Mouse (Mus musculus) gastrocnemius, adult 2 months (tissue): ENCODE data around the gene Ift52. TPM values are rescaled to one million over a fixed set of nuclear protein-coding genes. Genes with fewer than 3 reads are reported as not detected.
A peak's percentile ranks its signal among the peaks of the same experiment; 100 is the strongest.

Source experiments
- DNase-seq: peaks from one replicate; pipeline ENCODE4 v3.0.0; 2022
- H3K27ac ChIP-seq: fragments of 200-600 bp; 2 replicates; pipeline ENCODE4 v1.8.1; 2022; ENCODE audit warnings: mild to moderate bottlenecking
- H3K4me3 ChIP-seq: fragments of 200-600 bp; 2 replicates; pipeline ENCODE4 v1.8.1; 2022; ENCODE audit warnings: mild to moderate bottlenecking, moderate library complexity
- CTCF ChIP-seq: fragments of 200-600 bp; IDR thresholded peaks from 2 replicates; pipeline ENCODE4 v1.8.1; 2022; ENCODE audit warnings: antibody characterized with exemption, mild to moderate bottlenecking, moderate library complexity
- intact Hi-C: fragments of 180-260 bp; cut with DNase I; formaldehyde crosslinking; loops from one replicate; pipeline ENCODE4 v1.15.1; 2025
- long read RNA-seq, 2 experiments: library from polyadenylated mRNA; stranded (forward); transcript quantifications; one replicate each; pipeline ENCODE4 v2.0.0; 2021
- total RNA-seq, 2 experiments: library from RNA; stranded (reverse); gene quantifications; 2 replicates each; pipeline ENCODE4 v1.2.3; 2021

The Ift52 gene
- total RNA-seq: 10 to 100 TPM; 13.2 to 15.1 TPM
- long read RNA-seq, experiment 1, transcript Ift52-201 (13 exons, 2,248 nt): major isoform, 9 of 13 reads
- long read RNA-seq, experiment 1, partial matches to known transcripts: 0 of 13 reads
- long read RNA-seq, experiment 1, other reads (novel, unspliced or antisense): 4 of 13 reads
- long read RNA-seq, experiment 2, transcript Ift52-201 (13 exons, 2,248 nt): major isoform, 21 of 23 reads
- long read RNA-seq, experiment 2, partial matches to known transcripts: 1 of 23 reads
- long read RNA-seq, experiment 2, other reads (novel, unspliced or antisense): 1 of 23 reads

DNA sequence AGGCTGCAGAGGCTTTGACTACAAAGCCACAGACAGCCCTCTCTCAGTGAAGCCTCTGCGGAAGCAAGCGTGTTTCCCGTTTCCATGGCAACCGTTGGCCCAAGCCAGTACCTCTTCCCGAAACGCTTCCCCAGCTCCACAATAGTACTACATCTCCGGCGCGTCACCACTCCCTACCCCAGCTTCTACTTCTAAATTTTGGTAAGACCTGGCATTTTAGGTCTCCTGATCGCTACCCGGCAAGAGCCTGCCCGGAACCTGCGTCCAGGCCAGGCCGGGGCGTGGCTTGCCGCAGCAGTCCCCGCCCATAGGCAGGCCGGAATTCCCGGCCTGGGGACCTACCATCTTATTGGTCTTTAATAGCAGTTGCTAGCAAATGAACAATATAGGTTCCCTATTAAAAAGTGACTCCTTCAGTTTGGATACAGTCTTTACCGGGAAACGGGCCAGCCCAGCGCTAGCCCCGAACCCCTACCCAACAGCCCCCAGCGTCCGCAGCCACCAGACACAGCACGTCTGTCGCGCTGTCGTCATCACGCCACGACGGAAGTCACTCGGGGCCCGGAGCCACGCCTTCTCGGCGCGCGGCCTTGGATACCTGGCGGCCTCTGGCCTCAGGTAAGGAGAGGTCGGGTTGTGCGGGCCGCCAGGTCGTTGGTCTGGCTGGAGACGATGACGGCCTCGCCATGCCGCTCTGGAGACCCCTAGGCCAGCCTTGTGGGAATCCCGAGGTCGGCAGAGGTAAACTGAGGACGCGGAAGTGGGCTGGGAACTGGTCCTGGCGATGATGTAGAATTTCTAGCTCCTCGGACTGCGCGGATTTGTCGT lies at the start of gene Ift52:
Gene Ift52, plus strand, starts transcription at position 439 of the 828 bp plus-strand sequence.
- peak within 1 kb of the TSS; percentile 90 for H3K27ac ChIP-seq
- peak; percentile 92 for DNase-seq
- intact Hi-C loops: loop anchor here (5.0 kb wide), 1 partner anchor 85 kb away; the partner anchor contains the start of gene Srsf6
- H3K4me3 ChIP-seq: peak within 1 kb of the TSS; percentile 93
- no peak for TF ChIP-seq CTCF

DNA sequence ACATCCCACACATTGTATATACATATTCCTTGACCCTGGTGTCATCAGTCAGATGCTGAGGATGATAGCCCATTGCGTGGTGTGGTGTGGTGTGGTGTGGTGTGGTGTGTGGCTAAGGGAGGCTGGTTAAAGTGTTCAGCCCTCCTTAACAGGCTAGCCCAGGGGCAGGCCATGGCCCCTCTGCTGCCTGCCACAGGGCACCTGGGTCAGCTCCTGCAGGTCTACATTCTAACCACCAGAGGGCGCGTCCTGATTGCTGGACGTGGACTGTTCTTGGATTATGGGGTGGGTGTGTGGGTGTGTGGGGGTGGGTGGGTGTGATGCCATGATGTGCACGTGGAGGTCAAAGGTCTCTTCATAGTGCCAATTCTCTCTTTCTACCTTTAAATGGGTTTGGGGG lies 48.8 kb upstream of the Ift52 start:
- peak; percentile 55 for DNase-seq
- TF ChIP-seq CTCF: peak; percentile 73
- intact Hi-C loops: loop anchor here (5.0 kb wide), 1 partner anchor 34 kb away; no protein-coding TSS in a partner anchor

DNA sequence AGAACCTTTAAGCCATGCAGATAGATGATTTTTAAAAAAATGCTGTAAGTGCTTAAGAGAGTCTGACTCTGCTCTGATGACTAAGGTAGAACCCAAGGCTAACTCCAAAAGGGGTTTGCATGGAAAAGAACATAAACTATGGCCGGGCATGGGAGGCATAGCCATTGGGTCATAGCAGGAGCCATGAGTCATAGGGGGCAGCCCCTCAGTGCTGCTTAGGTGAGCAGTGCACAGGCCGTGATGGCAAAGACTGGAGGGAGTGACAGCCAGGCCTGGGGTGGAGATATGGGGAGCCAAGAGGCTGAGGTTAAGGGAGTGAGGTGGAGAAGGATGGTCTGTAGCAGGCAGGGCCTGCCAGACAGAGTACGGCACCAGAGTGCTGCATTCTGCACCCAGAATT lies 48.1 kb upstream of the Ift52 start:
- Histone ChIP-seq H3K27ac (no peak overlapping the region), H3K4me3 (no peak overlapping the region)
- no peak for DNase-seq
- intact Hi-C loops: loop anchor here (5.0 kb wide), 1 partner anchor 33 kb away; no protein-coding TSS in a partner anchor
- no peak for TF ChIP-seq CTCF

More for the DNA sequence above, 48.8 kb upstream of the Ift52 start:
- no peak overlapping the region for H3K4me3 ChIP-seq
- no peak overlapping the region for H3K27ac ChIP-seq

DNA sequence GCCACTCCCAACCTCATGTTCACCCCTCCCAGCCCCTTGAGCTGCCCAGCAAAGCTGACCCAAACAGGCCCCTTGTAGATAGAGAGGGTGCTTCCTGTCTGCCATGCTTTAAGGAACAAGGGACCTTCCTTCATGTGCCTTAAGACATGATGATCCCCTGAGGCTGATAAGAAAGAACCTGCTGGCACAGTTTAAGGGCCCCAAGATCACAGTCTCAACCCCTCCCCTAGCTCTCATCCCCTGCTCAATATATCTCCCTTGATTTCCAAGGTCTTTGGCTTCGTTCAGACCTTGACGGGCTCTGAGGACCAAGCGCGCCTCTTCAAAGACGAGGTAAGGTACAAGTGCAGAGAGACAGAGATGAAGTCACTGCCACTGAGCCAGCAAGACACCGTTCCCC lies 46.3 kb upstream of the Ift52 start:
- Histone ChIP-seq H3K27ac (no peak overlapping the region), H3K4me3 (no peak overlapping the region)
- no peak for DNase-seq
- no peak for TF ChIP-seq CTCF
- intact Hi-C loops: no loop called here

DNA sequence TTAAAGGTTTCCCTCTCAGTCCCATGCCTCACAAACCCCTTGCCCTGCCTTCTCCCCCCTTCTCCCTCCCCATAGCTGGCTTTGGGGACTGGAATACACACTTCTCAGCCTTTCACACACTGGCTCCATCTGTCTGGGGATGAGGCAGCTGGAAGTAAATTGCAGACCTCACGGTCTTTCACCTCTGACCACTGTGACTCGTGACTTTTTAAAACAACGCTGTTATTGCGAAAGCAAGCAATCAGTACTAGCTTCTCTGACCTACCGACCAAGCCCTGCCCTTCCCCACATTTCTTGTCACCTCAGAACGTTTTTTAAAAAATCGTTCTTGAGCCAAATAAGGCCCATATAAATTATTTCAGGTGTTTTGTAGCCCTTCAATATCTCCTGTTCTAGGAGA lies 44.4 kb upstream of the Ift52 start:
- intact Hi-C loops: no loop called here
- TF ChIP-seq CTCF: no peak
- no peak for DNase-seq
- H3K4me3 ChIP-seq: no peak overlapping the region
- no peak overlapping the region for H3K27ac ChIP-seq

DNA sequence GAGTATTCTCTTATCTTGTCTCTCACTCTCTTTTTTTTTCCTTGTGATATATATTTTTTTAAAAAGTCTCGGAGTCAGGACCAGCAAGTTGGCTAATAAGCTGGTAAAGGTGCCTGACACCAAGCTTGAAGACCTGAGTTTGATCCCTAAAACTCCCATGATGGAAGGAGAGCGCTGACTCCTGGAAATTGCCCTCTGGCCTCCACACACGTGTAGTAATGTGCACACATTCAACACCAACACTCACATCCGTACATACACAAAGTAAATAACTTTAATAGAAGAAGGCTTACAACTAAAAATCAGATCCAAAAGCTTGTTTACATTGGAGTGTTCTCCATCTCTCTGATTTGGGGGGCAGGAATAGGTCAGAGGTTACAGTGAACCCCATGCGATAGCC lies 43.9 kb upstream of the Ift52 start:
- Histone ChIP-seq H3K27ac (no peak overlapping the region), H3K4me3 (no peak overlapping the region)
- intact Hi-C loops: no loop called here
- TF ChIP-seq CTCF: no peak
- DNase-seq: no peak

DNA sequence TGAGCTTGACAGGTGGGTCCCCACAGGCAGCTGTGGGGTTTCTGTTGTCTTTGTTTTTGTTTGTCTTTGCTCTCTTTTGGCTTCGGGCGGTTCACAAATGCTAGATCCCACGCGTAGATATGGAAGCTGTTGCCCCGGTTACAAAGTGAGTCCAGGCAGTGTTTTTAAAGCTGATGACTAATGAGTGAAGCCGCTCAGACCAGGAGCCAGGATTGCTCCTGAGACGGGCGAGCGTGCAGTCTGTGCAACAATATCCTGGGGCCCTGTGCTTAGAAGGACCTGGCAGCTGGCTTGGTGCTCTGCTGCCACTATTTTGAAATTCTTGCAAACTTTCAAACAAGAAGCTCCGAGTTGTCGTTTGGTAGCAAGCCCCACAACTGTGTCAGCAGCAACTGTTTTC lies 43.5 kb upstream of the Ift52 start:
- DNase-seq: peak; percentile 40
- intact Hi-C loops: no loop called here
- Histone ChIP-seq H3K4me3 (no peak overlapping the region), H3K27ac (no peak overlapping the region)
- no peak for TF ChIP-seq CTCF

DNA sequence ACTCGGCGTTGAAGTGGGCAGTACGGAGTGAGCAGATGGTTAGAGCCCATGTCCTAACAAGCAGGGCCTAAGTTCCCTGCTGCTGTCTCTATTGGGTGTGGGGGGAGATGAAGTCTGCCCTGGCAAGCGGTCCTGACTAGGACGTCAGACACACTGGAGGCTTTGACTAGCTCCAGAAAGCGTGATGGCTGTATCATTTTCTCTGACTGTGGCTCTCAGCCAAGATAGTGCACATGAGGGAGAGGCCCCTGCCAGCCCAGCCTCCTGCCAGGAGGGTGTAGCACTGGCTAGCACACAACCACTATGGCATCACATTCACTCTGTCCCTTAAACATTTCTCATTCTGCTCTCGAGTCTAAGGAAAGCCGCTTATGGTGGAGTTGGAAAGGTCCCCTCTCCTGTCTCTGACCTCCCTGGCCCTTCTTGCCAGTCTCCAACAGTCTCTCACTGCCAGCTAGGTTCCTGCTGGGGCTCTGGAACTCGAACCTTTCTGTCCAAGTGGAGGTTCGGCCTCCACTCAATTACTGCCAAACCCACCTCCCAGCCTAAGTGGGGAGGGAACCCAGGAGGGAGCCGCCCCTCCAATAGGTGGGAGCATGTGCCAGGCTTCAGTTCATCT lies 41.9 kb upstream of the Ift52 start:
- peak; percentile 60 for DNase-seq
- Histone ChIP-seq H3K27ac (peak overlapping the region; percentile 56), H3K4me3 (no peak overlapping the region)
- intact Hi-C loops: no loop called here
- TF ChIP-seq CTCF: no peak

DNA sequence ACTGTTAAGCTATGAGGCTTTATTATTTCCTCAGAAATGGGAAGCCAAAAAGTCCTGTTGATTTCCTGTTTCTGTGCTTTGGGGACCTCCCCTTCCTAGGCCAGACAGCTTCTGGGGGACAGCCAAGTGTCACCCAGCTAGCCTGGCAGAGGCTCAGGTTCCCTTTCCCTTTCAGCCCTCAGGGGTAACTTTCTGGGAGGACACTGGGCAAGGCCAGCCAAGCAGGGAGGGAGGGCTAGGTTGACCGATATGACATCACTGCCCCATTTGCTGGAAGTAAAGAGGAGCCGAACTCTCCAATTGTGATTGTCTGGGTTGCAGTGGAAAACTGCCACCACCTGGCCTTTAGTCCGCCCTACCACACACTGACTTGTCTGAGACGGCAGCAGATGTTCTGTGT lies 41.2 kb upstream of the Ift52 start:
- Histone ChIP-seq H3K4me3 (no peak overlapping the region), H3K27ac (peak overlapping the region; percentile 38)
- TF ChIP-seq CTCF: no peak
- peak; percentile 62 for DNase-seq
- intact Hi-C loops: no loop called here

DNA sequence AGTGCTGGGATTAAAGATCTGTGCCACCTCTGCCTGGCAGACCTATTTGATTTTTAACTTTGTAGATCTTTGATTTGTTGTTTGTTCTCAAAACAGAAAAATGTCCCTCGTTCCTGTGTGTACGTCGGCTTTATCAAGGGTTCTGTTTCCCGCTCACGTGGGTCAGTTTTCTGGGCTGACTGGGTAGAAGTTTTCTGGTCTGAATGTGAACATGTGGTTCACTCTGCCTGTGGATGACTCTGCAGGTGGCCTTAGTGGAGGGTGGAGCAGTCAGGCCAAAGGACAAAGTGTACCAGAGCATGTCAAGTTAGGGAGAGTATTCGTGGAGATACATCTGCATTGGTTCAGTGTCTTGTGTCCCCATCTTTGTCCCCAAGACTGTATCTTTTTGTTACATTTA lies 32.8 kb upstream of the Ift52 start:
- no peak for TF ChIP-seq CTCF
- Histone ChIP-seq H3K27ac (no peak overlapping the region), H3K4me3 (no peak overlapping the region)
- DNase-seq: no peak
- intact Hi-C loops: no loop called here

DNA sequence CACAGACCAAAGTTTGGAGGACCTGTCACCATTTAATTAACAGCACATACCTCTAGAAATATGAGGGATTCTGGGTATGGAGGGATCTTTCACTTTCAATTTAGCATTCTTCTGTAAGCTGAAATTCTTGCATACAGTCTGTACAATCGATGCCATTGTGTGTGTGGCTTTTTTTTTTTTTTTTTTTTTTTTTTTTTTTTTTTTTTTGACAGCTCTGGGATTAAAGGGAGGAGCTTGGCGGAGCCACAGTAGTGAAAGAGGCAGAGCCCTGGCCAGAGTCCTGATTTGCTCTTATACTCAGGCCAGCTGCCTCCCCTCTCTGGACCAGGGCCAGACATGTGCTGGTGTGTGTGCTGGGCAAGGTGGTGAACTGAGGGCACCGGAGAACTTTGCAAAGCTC lies 31.2 kb upstream of the Ift52 start:
- peak; percentile 34 for DNase-seq
- intact Hi-C loops: no loop called here
- Histone ChIP-seq H3K4me3 (no peak overlapping the region), H3K27ac (no peak overlapping the region)
- no peak for TF ChIP-seq CTCF

DNA sequence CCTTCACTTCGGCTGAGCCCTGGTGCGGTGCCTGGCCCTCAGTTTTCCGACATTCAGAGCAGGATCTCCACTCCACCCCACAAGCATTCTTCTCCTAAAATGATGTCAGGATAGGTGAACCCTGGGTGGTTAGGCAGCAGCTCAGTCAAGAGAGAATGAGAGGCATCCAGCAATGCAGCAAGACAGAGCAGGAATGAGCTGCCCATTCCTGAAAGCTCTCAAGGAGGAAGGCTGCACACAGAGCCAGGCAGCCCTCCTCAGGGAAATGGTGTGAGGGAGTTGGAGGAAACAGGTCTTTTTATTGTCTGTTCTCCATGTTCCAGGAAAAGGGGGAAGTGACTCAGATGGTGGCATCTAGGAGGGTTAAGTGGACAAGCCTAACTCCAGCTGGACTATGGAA lies 30.4 kb upstream of the Ift52 start:
- DNase-seq: no peak
- no peak for TF ChIP-seq CTCF
- intact Hi-C loops: no loop called here
- H3K27ac ChIP-seq: no peak overlapping the region
- H3K4me3 ChIP-seq: no peak overlapping the region

DNA sequence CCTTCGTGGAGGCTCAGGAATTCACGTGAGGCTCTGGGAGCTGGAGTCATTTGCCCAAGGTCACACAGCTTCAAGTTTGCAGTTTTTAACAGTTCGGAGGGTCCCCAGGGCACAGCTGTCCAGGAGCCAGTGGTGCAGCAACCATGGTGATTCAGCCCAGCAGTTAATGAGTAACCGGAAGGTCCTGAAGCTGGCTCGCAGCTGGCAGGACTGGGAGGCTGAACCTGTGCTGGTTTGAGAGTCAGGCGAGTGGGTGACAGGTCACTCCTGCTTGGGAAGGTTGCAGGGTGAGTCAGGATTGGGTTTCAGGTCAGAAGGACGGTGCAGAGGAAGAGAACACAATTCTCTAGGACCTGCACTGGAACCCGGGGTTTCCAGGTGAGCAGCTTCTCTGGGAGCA lies 29.9 kb upstream of the Ift52 start, which contains the start of gene Sgk2:
Gene Sgk2, plus strand, starts transcription at position 113 of the 400 bp plus-strand sequence.
- intact Hi-C loops: no loop called here
- no peak for TF ChIP-seq CTCF

More for the DNA sequence above, 29.9 kb upstream of the Ift52 start, which contains the start of gene Sgk2:
- H3K4me3 ChIP-seq: no peak within 1 kb of the TSS
- no peak within 1 kb of the TSS for H3K27ac ChIP-seq
- no peak for DNase-seq
